Mouse (Mus musculus) megakaryocyte, adult 5-6 weeks (primary cell): ENCODE results near the gene Rbms2. TPM values are rescaled to one million over a fixed set of nuclear protein-coding genes. Genes with fewer than 3 reads are reported as not detected.
"Not testable (repeated sequence)": the region's sequence is repeated elsewhere in the genome, so short reads cannot be mapped to it uniquely, and the experiment has no call there.

Source experiments
- ATAC-seq: 2 replicates; pipeline ENCODE4 v1.8.0; 2016; ENCODE audit warnings: mild to moderate bottlenecking, inconsistent platforms; ENCODE audit not compliant: poor library complexity, severe bottlenecking
- total RNA-seq, 2 experiments: library from RNA; stranded (forward) in 1 of 2; stranded (reverse) in 1 of 2; fragments of 153-499, 151-499 nt in 1 of 2; fragments of 221-1000, 200-1000 nt in 1 of 2; gene quantifications; 2 replicates each; pipeline versions ENCODE4 v1.2.3 to v1.2.4; 2015 to 2017

Rbms2 gene
- total RNA-seq, 2 experiments from 2014 or later, result 1.5 to 2.9 TPM

- ATAC-seq, result peak; percentile 98
These were observed 14.0 kb upstream of the Rbms2 start, which contains the start of gene Gls2 for GRCm38 (mm10) chr10:128194024-128194550. Gene Gls2, plus strand, starts transcription at chr10:128194457.

- ATAC-seq, result no peak
These were observed 13.0 kb upstream of the Rbms2 start for GRCm38 (mm10) chr10:128193113-128193512.

- ATAC-seq, result not testable (repeated sequence)
These were observed 12.1 kb upstream of the Rbms2 start for GRCm38 (mm10) chr10:128192030-128192766.

- ATAC-seq, result no peak
These were observed 11.4 kb upstream of the Rbms2 start for GRCm38 (mm10) chr10:128191472-128191871.

- ATAC-seq, result peak; percentile 83
These were observed 8.3 kb upstream of the Rbms2 start for GRCm38 (mm10) chr10:128188242-128188877.

GRCm38 (mm10) chr10:128187181-128187605 lies 7.1 kb upstream of the Rbms2 start:
- no peak for ATAC-seq

GRCm38 (mm10) chr10:128185959-128186358 lies 5.9 kb upstream of the Rbms2 start:
- peak; percentile 91 for ATAC-seq

- ATAC-seq, result no peak
These were observed 5.3 kb upstream of the Rbms2 start for GRCm38 (mm10) chr10:128185277-128185940.

GRCm38 (mm10) chr10:128184296-128184695 lies 4.2 kb upstream of the Rbms2 start:
- ATAC-seq, result no peak

GRCm38 (mm10) chr10:128177316-128177715 lies 2.8 kb downstream of the Rbms2 start:
- no peak for ATAC-seq

- peak; percentile 99 for ATAC-seq
These were observed 3.9 kb downstream of the Rbms2 start for GRCm38 (mm10) chr10:128175996-128176755.

- no peak for ATAC-seq
These were observed 4.8 kb downstream of the Rbms2 start for GRCm38 (mm10) chr10:128175302-128175701.

- not testable (repeated sequence) for ATAC-seq
These were observed 8.7 kb downstream of the Rbms2 start for GRCm38 (mm10) chr10:128171348-128171747.

- no peak for ATAC-seq
These were observed 13.0 kb downstream of the Rbms2 start for GRCm38 (mm10) chr10:128167091-128167490.

GRCm38 (mm10) chr10:128165726-128166125 lies 14.4 kb downstream of the Rbms2 start:
- not testable (repeated sequence) for ATAC-seq

- no peak for ATAC-seq
These were observed 26.1 kb downstream of the Rbms2 start for GRCm38 (mm10) chr10:128153978-128154377.

GRCm38 (mm10) chr10:128150941-128151340 lies 29.2 kb downstream of the Rbms2 start:
- ATAC-seq, result no peak

- ATAC-seq, result peak; percentile 95
These were observed 30.5 kb downstream of the Rbms2 start for GRCm38 (mm10) chr10:128149592-128149991.

GRCm38 (mm10) chr10:128148789-128149365 lies 31.2 kb downstream of the Rbms2 start:
- ATAC-seq, result no peak

- ATAC-seq, result no peak
These were observed 35.1 kb downstream of the Rbms2 start for GRCm38 (mm10) chr10:128144961-128145360.
